Mouse (Mus musculus) v-Abl transformed pro-B cells (cell line): ENCODE measurements around the gene Gm28043.

Experiments used
- in situ Hi-C, 2 experiments: fragments of 400-800 bp; cut with MboI; formaldehyde crosslinking; loops; one replicate each; pipeline ENCODE4 v1.15.1; 2025; ENCODE audit not compliant: unreplicated experiment in 2 of 2

The Gm28043 gene

GRCm38 (mm10) chr17:29732522-29732921 lies 117.8 kb downstream of the Gm28043 start:
- in situ Hi-C loops, result no loop called here

GRCm38 (mm10) chr17:29736448-29737014 lies 121.9 kb downstream of the Gm28043 start:
- in situ Hi-C loops, result no loop called here

- in situ Hi-C loops, result no loop called here
Measured at GRCm38 (mm10) chr17:29737849-29738804, 123.5 kb downstream of the Gm28043 start.

- in situ Hi-C loops, result no loop called here
Measured at GRCm38 (mm10) chr17:29747466-29747865, 132.8 kb downstream of the Gm28043 start.
